Mouse (Mus musculus): ENCODE measurements around the gene Calcoco1.

DNA sequence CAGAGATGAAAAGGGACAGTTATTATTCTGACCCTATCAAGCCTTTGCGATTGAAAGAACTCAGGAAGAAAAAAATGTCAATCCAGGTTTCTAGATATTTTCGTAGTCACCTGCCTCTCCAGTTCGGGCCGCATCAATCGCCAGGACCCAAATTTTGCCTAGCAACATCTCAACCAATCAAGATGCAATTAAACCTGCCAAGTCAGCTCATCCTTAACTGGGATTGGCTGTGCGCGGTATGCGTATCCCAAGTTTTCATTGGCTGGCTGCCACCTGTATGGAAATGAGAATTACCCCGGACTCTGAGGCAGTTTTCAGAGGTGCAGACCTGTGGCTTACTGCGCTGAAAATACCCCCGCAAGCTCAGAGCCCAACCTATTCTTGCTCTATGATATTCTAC, 28.4 kb downstream of the Calcoco1 start:
- no peak for TF ChIP-seq CTCF (IDR thresholded peaks at IDR 0.05; ENCODE audit: low read depth)
- TF ChIP-seq EP300 (IDR thresholded peaks at IDR 0.05; ENCODE audit: low read depth): no peak

Data from heart, postnatal 0 days (tissue).